Mouse (Mus musculus) megakaryocyte, embryonic 14.5 days (primary cell): ENCODE measurements around the gene Shisal2a.

Experiments used
- FLI1 ChIP-seq: IDR thresholded peaks from 2 replicates; pipeline ENCODE4 v1.6.1; 2012; ENCODE audit warnings: low read length, inconsistent platforms, mixed read lengths
- GATA1 ChIP-seq: IDR thresholded peaks from 3 replicates; pipeline ENCODE4 v1.6.1; 2012; ENCODE audit warnings: mixed read lengths, low read length, inconsistent platforms, borderline replicate concordance

GRCm38 (mm10) chr4:108362321-108363261 lies 20.6 kb downstream of the Shisal2a start:
- TF ChIP-seq FLI1 (no peak), GATA1 (no peak)
